Mouse (Mus musculus) ovary, adult 18-20 months (tissue): ENCODE data around the gene Runx2.

ENCODE experiments used
- DNase-seq: peaks from one replicate; pipeline ENCODE4 v3.0.0; 2022; ENCODE audit warnings: low spot score, mixed read lengths

The Runx2 gene

GRCm38 (mm10) chr17:44714116-44714515 is 100.5 kb downstream of the Runx2 start:
- no peak for DNase-seq

DNA sequence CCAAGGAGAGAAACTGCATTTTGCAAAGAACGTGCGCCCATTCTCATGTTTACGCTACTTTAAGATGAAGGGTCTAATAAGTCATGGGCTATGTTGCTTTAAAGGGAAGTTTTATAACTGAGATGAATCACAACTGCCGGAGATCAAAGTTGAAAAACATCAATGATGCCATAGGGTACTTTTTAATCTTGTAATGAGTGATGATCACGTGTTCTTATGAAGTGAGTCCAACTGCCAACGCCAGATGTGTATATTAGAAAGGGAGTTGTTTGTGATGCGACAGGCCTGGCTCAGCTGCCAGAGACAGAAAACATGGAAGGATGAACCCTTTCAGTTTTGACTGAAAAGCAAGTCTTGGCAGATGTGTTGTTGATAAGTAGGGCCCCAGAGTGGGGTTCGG is 101.2 kb downstream of the Runx2 start:
- DNase-seq, result no peak

DNA sequence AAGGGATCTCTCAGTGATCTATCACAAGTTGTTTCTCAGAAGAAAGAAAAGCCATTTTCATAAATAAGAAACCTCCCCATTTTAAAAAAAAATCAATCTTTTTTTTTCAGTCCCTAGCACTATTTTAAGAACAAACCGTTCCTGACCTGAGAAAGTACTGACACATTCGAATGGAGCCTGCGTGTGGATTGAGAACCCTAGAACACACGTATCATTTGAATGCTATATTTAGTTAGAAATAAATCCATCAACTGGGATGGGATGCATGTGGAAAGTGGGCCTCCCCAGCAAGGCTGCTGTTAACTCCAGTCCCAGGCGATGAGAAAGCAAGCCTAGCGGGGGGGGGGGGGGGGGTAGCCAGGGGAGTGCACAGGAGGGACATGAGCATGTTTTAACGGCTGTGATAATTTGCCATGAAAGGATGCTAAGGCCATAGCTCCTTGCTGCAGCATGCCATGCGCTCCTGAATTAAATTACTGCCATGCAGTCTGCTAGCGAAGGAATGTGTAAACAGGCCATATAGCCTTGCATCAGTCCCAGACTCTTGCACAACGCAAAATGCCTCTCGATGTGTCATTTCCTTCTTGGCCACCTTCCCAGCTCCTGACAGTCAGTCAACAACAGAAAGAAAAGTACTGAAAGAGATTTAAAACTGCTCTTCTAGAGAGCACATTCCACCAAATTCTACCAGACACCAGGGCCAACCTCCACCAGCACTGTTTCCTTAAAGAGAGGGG is 104.9 kb downstream of the Runx2 start:
- DNase-seq, result peak; percentile 51

- no peak for DNase-seq
These were observed 106.6 kb downstream of the Runx2 start for GRCm38 (mm10) chr17:44707956-44708355.

- DNase-seq, result no peak
These were observed 108.1 kb downstream of the Runx2 start for GRCm38 (mm10) chr17:44706531-44706930.

DNA sequence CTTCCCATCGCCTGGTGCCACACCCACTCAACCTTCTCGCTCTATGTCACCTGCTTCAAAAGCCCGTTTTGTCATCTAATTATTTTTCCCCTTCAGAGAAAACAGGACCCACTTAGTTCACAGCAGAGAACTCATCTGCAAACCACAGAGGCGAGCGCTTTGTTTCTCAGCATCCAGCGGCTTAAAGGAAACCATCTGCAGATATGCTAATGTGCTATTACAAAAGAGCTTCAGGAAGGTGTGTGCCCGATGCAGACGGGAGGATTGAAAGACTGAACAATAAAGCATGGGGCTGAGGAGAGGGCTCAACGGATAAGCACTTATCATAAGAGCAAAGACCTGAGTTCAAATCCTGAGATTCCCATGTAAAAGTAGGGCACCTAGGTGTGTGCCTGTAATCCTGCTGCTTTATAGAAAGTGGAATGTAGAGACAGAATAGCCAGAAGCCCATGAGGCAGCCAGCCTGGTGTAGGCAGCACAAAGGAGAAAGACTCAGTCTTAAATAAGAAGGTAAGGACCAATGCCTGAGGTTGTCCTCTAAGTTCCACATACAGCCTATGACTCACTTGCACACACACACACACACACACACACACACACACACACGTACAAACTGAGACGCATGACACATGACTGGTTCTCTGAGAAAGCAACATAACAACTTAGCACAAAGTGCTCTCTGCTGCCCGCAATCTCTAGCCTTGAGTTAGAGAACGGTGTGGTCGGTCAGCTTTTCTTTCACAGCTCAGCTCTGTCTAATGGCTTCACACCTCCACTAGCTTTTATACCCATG is 111.9 kb downstream of the Runx2 start:
- no peak for DNase-seq

- DNase-seq, result no peak
These were observed 113.1 kb downstream of the Runx2 start for GRCm38 (mm10) chr17:44701531-44701930.

GRCm38 (mm10) chr17:44700326-44700725 is 114.3 kb downstream of the Runx2 start:
- no peak for DNase-seq

GRCm38 (mm10) chr17:44697053-44697452 is 117.5 kb downstream of the Runx2 start:
- no peak for DNase-seq

DNA sequence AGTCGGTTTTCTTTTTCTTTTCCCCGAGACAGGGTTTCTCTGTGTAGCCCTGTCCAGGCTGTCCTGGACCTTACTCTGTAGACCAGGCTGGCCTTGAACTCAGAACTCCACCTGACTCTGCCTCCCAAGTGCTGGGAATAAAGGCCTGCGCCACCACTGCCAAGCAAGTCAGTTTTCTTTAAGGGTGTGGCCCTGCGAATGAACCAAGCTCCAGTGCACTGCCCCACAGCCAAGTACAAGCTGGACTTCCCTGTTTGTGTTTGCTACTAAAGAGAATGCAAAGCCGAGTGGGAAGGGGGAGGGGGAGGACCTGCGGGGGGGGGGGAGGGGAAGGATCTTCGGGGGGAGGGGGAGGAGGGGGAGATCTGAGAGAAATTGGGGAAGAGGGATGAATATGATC is 121.0 kb downstream of the Runx2 start:
- DNase-seq, result no peak

DNA sequence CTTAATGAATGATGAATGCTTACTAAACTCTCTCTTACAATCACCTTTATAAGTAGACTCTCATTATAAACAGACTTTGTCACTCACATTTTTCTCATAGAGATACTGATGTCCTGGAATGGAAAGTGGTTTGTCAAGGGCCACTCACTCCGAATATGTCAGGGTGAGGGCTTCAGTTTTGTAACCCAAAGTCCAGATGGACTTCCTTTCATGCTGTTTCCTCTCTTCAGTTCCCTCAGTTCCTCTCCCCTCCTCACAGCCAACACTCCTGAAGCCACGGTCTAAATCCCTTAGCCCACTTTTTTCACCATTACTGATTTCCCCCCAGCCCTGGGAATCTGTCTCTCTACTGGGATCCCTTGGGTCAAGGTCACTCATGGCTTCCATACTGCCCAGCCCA is 123.1 kb downstream of the Runx2 start:
- no peak for DNase-seq

DNA sequence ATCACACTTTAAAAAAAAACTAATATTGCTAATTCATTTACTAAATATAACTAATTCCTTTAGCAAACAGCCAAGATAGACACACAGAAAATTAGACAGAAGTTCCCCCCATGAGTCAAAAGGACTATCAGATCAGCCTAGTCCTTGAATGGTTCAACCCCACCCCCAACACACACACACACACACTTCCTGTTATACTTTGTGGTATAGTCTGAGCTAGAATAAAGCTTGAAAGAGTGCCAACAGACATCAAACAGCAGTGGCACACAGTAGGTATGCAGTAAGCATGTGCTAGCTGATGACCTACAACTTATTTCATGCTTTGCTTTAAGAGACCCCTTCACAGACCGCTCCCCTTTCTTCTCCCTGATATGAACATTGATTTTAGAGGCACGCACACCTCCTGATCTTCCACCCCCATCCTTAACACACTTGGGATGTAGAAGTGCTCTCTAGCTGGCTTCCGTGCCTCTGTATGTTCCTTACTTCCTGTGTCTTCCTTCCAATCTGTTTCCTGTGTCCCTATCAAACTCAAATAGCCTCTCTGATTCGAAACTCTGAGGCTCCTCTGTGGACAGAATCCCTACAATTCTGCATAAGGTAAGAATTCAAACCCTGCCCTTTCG is 124.1 kb downstream of the Runx2 start:
- DNase-seq, result no peak

DNA sequence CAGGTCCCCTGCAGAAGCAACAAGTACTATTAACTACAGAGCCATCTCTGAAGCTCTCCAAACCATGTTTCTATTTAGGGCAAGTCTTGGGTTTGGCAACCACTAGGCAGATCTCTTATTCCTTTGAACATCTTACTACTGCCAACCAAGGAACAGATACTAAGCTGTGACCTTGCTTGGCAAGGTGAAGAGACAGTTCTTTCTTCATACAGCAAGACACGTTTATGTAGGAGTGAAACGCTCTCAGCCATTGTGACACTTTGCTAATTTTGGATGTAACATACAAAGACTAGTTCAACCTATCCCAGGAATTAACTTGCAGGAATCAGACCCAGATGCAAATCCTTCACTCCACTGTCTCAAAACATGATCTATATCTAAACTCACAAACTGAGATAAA is 126.3 kb downstream of the Runx2 start:
- DNase-seq, result no peak

- no peak for DNase-seq
These were observed 129.1 kb downstream of the Runx2 start for GRCm38 (mm10) chr17:44685514-44685913.

GRCm38 (mm10) chr17:44683026-44683425 is 131.6 kb downstream of the Runx2 start:
- no peak for DNase-seq

DNA sequence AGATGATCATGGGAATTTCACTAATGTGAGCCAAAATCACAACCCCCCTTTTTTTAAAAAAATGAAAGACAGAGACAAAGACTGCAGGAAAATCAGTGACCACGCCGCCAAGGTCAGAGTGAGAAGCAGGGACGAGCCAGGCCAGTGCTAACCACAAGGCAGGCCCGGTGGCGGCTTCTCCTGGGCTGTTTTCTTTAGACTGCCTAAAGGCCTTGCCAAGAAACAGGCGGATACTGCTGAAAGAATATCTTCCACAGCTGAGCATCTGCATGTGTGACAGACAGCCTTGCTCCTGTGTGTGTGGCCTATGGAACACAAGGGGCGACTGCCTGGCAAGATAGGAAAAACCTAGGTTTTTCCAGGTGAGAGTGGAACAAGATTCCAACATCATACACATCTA is 136.8 kb downstream of the Runx2 start:
- DNase-seq, result peak; percentile 73

DNA sequence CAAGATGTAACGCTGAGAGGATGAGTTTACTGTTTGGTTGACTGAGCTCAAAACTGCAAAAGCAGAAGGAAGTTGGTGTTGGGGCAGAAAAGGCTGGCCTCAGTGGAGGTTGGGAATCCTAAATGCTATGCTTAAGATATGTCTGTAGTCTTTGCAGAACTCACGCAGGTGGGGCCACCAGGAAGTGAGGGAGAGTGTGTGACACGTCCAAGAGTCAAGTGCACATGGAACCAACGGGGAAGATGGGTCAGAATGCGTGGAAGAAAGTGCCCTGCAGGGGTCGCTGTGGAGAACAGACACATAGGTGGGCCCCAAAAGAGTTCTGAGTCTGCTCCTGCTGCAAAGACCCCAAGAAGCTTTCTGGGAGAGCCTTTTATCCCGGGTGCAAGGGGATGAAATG is 141.8 kb downstream of the Runx2 start:
- no peak for DNase-seq

GRCm38 (mm10) chr17:44671946-44672692 is 142.5 kb downstream of the Runx2 start:
- peak; percentile 18 for DNase-seq

GRCm38 (mm10) chr17:44669985-44670384 is 144.6 kb downstream of the Runx2 start:
- DNase-seq, result no peak

DNA sequence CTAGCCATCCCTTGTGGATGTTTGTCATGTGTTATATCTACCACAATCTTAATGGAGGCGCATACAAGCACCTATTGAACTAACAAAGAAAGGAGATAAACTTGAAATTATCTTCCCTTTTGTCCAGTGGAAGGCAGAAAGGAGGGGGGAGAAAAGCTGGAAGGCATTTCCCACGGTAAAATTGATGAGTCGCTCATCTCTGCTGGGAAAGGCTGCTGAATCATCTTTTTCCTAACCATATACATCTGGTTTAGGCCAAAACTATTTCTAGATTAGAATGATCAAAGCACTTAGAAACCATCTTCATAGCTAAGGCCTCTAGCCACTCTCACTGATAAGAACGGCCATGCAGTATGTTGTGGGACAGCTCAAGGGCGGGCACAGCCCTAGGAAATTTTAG is 147.3 kb downstream of the Runx2 start:
- DNase-seq, result no peak

DNA sequence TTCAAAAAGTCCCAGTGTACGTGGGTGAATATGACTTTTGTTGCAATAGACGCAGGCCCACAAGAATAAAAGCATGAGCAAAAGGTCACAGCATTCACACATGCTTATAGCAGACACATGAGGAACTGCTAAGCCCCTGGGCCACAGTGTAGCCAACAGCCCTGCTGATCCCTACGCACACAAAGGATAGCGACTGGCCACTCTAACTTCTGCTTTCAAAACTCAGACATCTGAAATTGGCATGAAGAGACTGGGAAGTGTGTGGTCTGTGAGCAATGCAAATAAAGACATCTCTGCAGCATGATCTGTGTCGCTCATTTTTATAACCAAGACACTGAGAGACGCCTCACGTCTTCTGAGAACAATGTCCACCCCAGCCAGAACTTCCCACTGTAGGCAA is 150.7 kb downstream of the Runx2 start:
- DNase-seq, result no peak

GRCm38 (mm10) chr17:44663208-44663607 is 151.4 kb downstream of the Runx2 start:
- no peak for DNase-seq
